Mouse (Mus musculus): ENCODE measurements around the gene Creb3l1. TPM values are rescaled to one million over a fixed set of nuclear protein-coding genes. Genes with fewer than 3 reads are reported as not detected.

The Creb3l1 gene
- polyA plus RNA-seq, 1 experiment from 2014 or later = 0.96 TPM

GRCm38 (mm10) chr2:92008623-92009404, 15.5 kb downstream of the Creb3l1 start:
- Histone ChIP-seq H3K4me3 (peak overlapping the region; percentile 64), H3K27ac (replicated peaks) (peak overlapping the region; percentile 87), H3K9me3 (replicated peaks) (no peaks in the 10 kb centered on the region), H3K36me3 (no peaks in the 10 kb centered on the region), H3K4me1 (peaks cover 40% of the 10 kb centered on the region), H3K27me3 (ENCODE audit: low read depth, poor library complexity, severe bottlenecking) (peaks cover 48% of the 10 kb centered on the region)
- WGBS = 3% methylated on average over 20 of the region's 20 CpGs
- no peak for DNase-seq (ENCODE audit: low spot score)

GRCm38 (mm10) chr2:92007933-92008622, 16.2 kb downstream of the Creb3l1 start:
- Histone ChIP-seq H3K4me3 (peak overlapping the region; percentile 64), H3K4me1 (peaks cover 34% of the 10 kb centered on the region), H3K27me3 (ENCODE audit: low read depth, poor library complexity, severe bottlenecking) (peaks cover 48% of the 10 kb centered on the region), H3K27ac (replicated peaks) (peak overlapping the region; percentile 87), H3K36me3 (no peaks in the 10 kb centered on the region), H3K9me3 (replicated peaks) (no peaks in the 10 kb centered on the region)
- peak; percentile 98 for DNase-seq (ENCODE audit: low spot score)
- WGBS = under 1% methylated on average over 34 of the region's 34 CpGs

GRCm38 (mm10) chr2:92006983-92007921, 17.1 kb downstream of the Creb3l1 start:
- no peaks in the 10 kb centered on the region for H3K9me3 ChIP-seq (replicated peaks)
- peaks cover 48% of the 10 kb centered on the region for H3K27me3 ChIP-seq (ENCODE audit: low read depth, poor library complexity, severe bottlenecking)
- under 1% methylated on average over 28 of the region's 28 CpGs for WGBS
- peak; percentile 71 for DNase-seq (ENCODE audit: low spot score)
- peak overlapping the region; percentile 87 for H3K27ac ChIP-seq (replicated peaks)
- H3K4me3 ChIP-seq = peak overlapping the region; percentile 64
- H3K36me3 ChIP-seq = no peaks in the 10 kb centered on the region
- peaks cover 27% of the 10 kb centered on the region for H3K4me1 ChIP-seq

GRCm38 (mm10) chr2:92006491-92006890, 17.8 kb downstream of the Creb3l1 start:
- WGBS = 52% methylated on average over 6 of the region's 6 CpGs
- peaks cover 42% of the 10 kb centered on the region for H3K27me3 ChIP-seq (ENCODE audit: low read depth, poor library complexity, severe bottlenecking)
- no peaks in the 10 kb centered on the region for H3K36me3 ChIP-seq
- no peak overlapping the region for H3K27ac ChIP-seq (replicated peaks)
- peak overlapping the region; percentile 64; the same call in 1 of the 2 replicates for H3K4me3 ChIP-seq
- no peak for DNase-seq (ENCODE audit: low spot score)
- H3K9me3 ChIP-seq (replicated peaks) = no peaks in the 10 kb centered on the region
- H3K4me1 ChIP-seq = peaks cover 27% of the 10 kb centered on the region

- no peaks in the 10 kb centered on the region for H3K36me3 ChIP-seq
- H3K4me3 ChIP-seq = no peak overlapping the region
- DNase-seq (ENCODE audit: low spot score) = no peak
- H3K9me3 ChIP-seq (replicated peaks) = no peaks in the 10 kb centered on the region
- 83% methylated on average over 7 of the region's 7 CpGs for WGBS
- no peak overlapping the region for H3K27ac ChIP-seq (replicated peaks)
- H3K4me1 ChIP-seq = peaks cover 27% of the 10 kb centered on the region
- peaks cover 26% of the 10 kb centered on the region for H3K27me3 ChIP-seq (ENCODE audit: low read depth, poor library complexity, severe bottlenecking)
Observed at GRCm38 (mm10) chr2:92004617-92005016, 19.7 kb downstream of the Creb3l1 start.

GRCm38 (mm10) chr2:91997905-91998608, 26.2 kb downstream of the Creb3l1 start:
- H3K36me3 ChIP-seq = no peaks in the 10 kb centered on the region
- no peak for DNase-seq (ENCODE audit: low spot score)
- 88% methylated on average over 16 of the region's 16 CpGs for WGBS

GRCm38 (mm10) chr2:91996006-91996405, 28.3 kb downstream of the Creb3l1 start:
- Histone ChIP-seq H3K36me3 (no peaks in the 10 kb centered on the region), H3K27me3 (ENCODE audit: low read depth, poor library complexity, severe bottlenecking) (peaks cover 5% of the 10 kb centered on the region; the same call in 1 of the 2 replicates), H3K9me3 (replicated peaks) (no peaks in the 10 kb centered on the region), H3K4me3 (no peak overlapping the region), H3K4me1 (peaks cover 19% of the 10 kb centered on the region), H3K27ac (replicated peaks) (no peak overlapping the region)
- WGBS = 92% methylated on average over 5 of the region's 5 CpGs
- DNase-seq (ENCODE audit: low spot score) = no peak

More at GRCm38 (mm10) chr2:91997905-91998608, 26.2 kb downstream of the Creb3l1 start:
- H3K4me3 ChIP-seq = no peak overlapping the region
- H3K27ac ChIP-seq (replicated peaks) = no peak overlapping the region
- peaks cover 5% of the 10 kb centered on the region; the same call in 1 of the 2 replicates for H3K27me3 ChIP-seq (ENCODE audit: low read depth, poor library complexity, severe bottlenecking)
- peaks cover 19% of the 10 kb centered on the region for H3K4me1 ChIP-seq
- H3K9me3 ChIP-seq (replicated peaks) = no peaks in the 10 kb centered on the region

- WGBS = 69% methylated on average over 3 of the region's 3 CpGs
- DNase-seq (ENCODE audit: low spot score) = no peak
- no peaks in the 10 kb centered on the region for H3K36me3 ChIP-seq
Observed at GRCm38 (mm10) chr2:91993409-91993808, 30.9 kb downstream of the Creb3l1 start.

GRCm38 (mm10) chr2:91989750-91990149, 34.6 kb downstream of the Creb3l1 start:
- H3K27ac ChIP-seq (replicated peaks) = no peak overlapping the region
- no peak for DNase-seq (ENCODE audit: low spot score)
- peaks cover 19% of the 10 kb centered on the region for H3K27me3 ChIP-seq (ENCODE audit: low read depth, poor library complexity, severe bottlenecking)
- H3K4me1 ChIP-seq = peaks cover 37% of the 10 kb centered on the region
- H3K4me3 ChIP-seq = no peak overlapping the region
- no peaks in the 10 kb centered on the region for H3K9me3 ChIP-seq (replicated peaks)
- H3K36me3 ChIP-seq = no peaks in the 10 kb centered on the region

More at GRCm38 (mm10) chr2:91993409-91993808, 30.9 kb downstream of the Creb3l1 start:
- H3K27ac ChIP-seq (replicated peaks) = no peak overlapping the region
- H3K4me3 ChIP-seq = no peak overlapping the region
- H3K4me1 ChIP-seq = peaks cover 19% of the 10 kb centered on the region
- no peaks in the 10 kb centered on the region for H3K9me3 ChIP-seq (replicated peaks)
- peaks cover 5% of the 10 kb centered on the region; the same call in 1 of the 2 replicates for H3K27me3 ChIP-seq (ENCODE audit: low read depth, poor library complexity, severe bottlenecking)

- Histone ChIP-seq H3K27ac (replicated peaks) (no peak overlapping the region), H3K4me3 (no peak overlapping the region), H3K36me3 (no peaks in the 10 kb centered on the region), H3K27me3 (ENCODE audit: low read depth, poor library complexity, severe bottlenecking) (peaks cover 29% of the 10 kb centered on the region), H3K9me3 (replicated peaks) (no peaks in the 10 kb centered on the region), H3K4me1 (peaks cover 38% of the 10 kb centered on the region)
- 2% methylated on average over 3 of the region's 3 CpGs for WGBS
- peak; percentile 84 for DNase-seq (ENCODE audit: low spot score)
Observed at GRCm38 (mm10) chr2:91987542-91987941, 36.8 kb downstream of the Creb3l1 start.

- no peak overlapping the region for H3K27ac ChIP-seq (replicated peaks)
Observed at GRCm38 (mm10) chr2:91986071-91986470, 38.2 kb downstream of the Creb3l1 start.

More at GRCm38 (mm10) chr2:91986071-91986470, 38.2 kb downstream of the Creb3l1 start:
- no peaks in the 10 kb centered on the region for H3K9me3 ChIP-seq (replicated peaks)
- peaks cover 44% of the 10 kb centered on the region for H3K4me1 ChIP-seq
- no peaks in the 10 kb centered on the region for H3K36me3 ChIP-seq
- H3K27me3 ChIP-seq (ENCODE audit: low read depth, poor library complexity, severe bottlenecking) = peaks cover 30% of the 10 kb centered on the region
- 5% methylated on average over 5 of the region's 5 CpGs for WGBS
- no peak for DNase-seq (ENCODE audit: low spot score)
- no peak overlapping the region for H3K4me3 ChIP-seq
